Mouse (Mus musculus) MEL (cell line): ENCODE data around the gene Serpina3m. TPM values are rescaled to one million over a fixed set of nuclear protein-coding genes. Genes with fewer than 3 reads are reported as not detected.
A peak's percentile ranks its signal among the peaks of the same experiment; 100 is the strongest.

Source experiments
- DNase-seq: peaks from one replicate; pipeline ENCODE4 v3.0.0; 2011; ENCODE audit warnings: low read depth, low spot score
- H3K27ac ChIP-seq: 2 replicates; pipeline ENCODE4 v1.5.1; 2012; ENCODE audit warnings: low read depth, mild to moderate bottlenecking, control low read depth, low read length, moderate library complexity; ENCODE audit not compliant: control insufficient read depth
- H3K27me3 ChIP-seq, 2 experiments: fragments of 150-350 bp in 1 of 2; sonication (generic) in 1 of 2; 2 replicates each; pipeline ENCODE4 v1.6.1; 2012; ENCODE audit warnings: low read length in 2 of 2, mild to moderate bottlenecking in 2 of 2, improper control_type of control experiment in 1 of 2, moderate library complexity in 1 of 2; ENCODE audit not compliant: insufficient read depth in 2 of 2, control insufficient read depth in 1 of 2
- H3K36me3 ChIP-seq, 2 experiments: 2 replicates each; pipeline ENCODE4 v1.6.1; 2012 to 2014; ENCODE audit warnings: low read length in 2 of 2, improper control_type of control experiment in 1 of 2, inconsistent platforms in 1 of 2, mild to moderate bottlenecking in 1 of 2; ENCODE audit not compliant: insufficient read depth in 2 of 2, control insufficient read depth in 1 of 2
- H3K4me1 ChIP-seq, 2 experiments: fragments of 150-350 bp in 1 of 2; sonication (generic) in 1 of 2; 2 replicates each; pipeline ENCODE4 v1.6.1; 2012; ENCODE audit warnings: low read length in 2 of 2, improper control_type of control experiment in 1 of 2, mild to moderate bottlenecking in 1 of 2; ENCODE audit not compliant: insufficient read depth in 2 of 2, control insufficient read depth in 1 of 2
- H3K4me3 ChIP-seq, 2 experiments: fragments of 150-350 bp in 1 of 2; sonication (generic) in 1 of 2; 2 replicates each; pipeline ENCODE4 v1.5.1; 2012; ENCODE audit warnings: low read depth in 2 of 2, low read length in 2 of 2, mild to moderate bottlenecking in 2 of 2, moderate library complexity in 2 of 2, control low read depth in 1 of 2, improper control_type of control experiment in 1 of 2; ENCODE audit not compliant: control insufficient read depth in 1 of 2, insufficient read depth in 1 of 2
- H3K79me2 ChIP-seq: 2 replicates; pipeline ENCODE4 v1.6.1; 2012; ENCODE audit warnings: mild to moderate bottlenecking, low read length, moderate library complexity; ENCODE audit not compliant: control insufficient read depth, poor library complexity, insufficient read depth
- H3K9ac ChIP-seq: 2 replicates; pipeline ENCODE4 v1.6.1; 2012; ENCODE audit warnings: low read depth, mild to moderate bottlenecking, control low read depth, low read length, moderate library complexity; ENCODE audit not compliant: control insufficient read depth, poor library complexity, severe bottlenecking
- H3K9me3 ChIP-seq: fragments of 150-350 bp; sonication (generic); replicated peaks from 2 replicates; pipeline ENCODE4 v1.6.1; 2012; ENCODE audit warnings: mild to moderate bottlenecking, low read length, improper control_type of control experiment, moderate library complexity; ENCODE audit not compliant: insufficient read depth
- BHLHE40 ChIP-seq: IDR thresholded peaks from 2 replicates; pipeline ENCODE4 v1.6.1; 2012; ENCODE audit warnings: low read depth, mild to moderate bottlenecking, inconsistent platforms, low read length, improper control_type of control experiment, borderline replicate concordance
- CHD2 ChIP-seq: IDR thresholded peaks from 2 replicates; pipeline ENCODE4 v1.6.1; 2011; ENCODE audit warnings: low read length, improper control_type of control experiment
- CTCF ChIP-seq, 3 experiments: IDR thresholded peaks in 2 of 3; conservative IDR thresholded peaks in 1 of 3; 2 replicates each; pipeline ENCODE4 v1.5.1; 2011 to 2012; ENCODE audit warnings: low read length in 3 of 3, low read depth in 2 of 3, mild to moderate bottlenecking in 2 of 3, improper control_type of control experiment in 1 of 3, inconsistent platforms in 1 of 3, mixed read lengths in 1 of 3, moderate library complexity in 1 of 3; ENCODE audit not compliant: control insufficient read depth in 1 of 3, insufficient read depth in 1 of 3, poor library complexity in 1 of 3, severe bottlenecking in 1 of 3
- ELF1 ChIP-seq: IDR thresholded peaks from 2 replicates; pipeline ENCODE4 v1.6.1; 2014; ENCODE audit warnings: low read depth, mild to moderate bottlenecking, inconsistent platforms, low read length, improper control_type of control experiment, moderate library complexity
- EP300 ChIP-seq, 2 experiments: IDR thresholded peaks; 2 replicates each; pipeline ENCODE4 v1.6.1; 2011; ENCODE audit warnings: improper control_type of control experiment in 2 of 2, low read length in 2 of 2, low read depth in 1 of 2, mild to moderate bottlenecking in 1 of 2
- ETS1 ChIP-seq: IDR thresholded peaks from 2 replicates; pipeline ENCODE4 v1.6.1; 2012; ENCODE audit warnings: low read depth, mild to moderate bottlenecking, inconsistent platforms, low read length, improper control_type of control experiment, moderate library complexity
- GABPA ChIP-seq: IDR thresholded peaks from 2 replicates; pipeline ENCODE4 v1.6.1; 2012; ENCODE audit warnings: low read depth, mild to moderate bottlenecking, inconsistent platforms, low read length, improper control_type of control experiment, moderate library complexity
- GATA1 ChIP-seq: IDR thresholded peaks from 2 replicates; pipeline ENCODE4 v1.6.1; 2011; ENCODE audit warnings: low read depth, low read length, improper control_type of control experiment
- HCFC1 ChIP-seq: IDR thresholded peaks from 2 replicates; pipeline ENCODE4 v1.6.1; 2012; ENCODE audit warnings: low read depth, mild to moderate bottlenecking, inconsistent platforms, low read length, improper control_type of control experiment, moderate library complexity
- MAX ChIP-seq: IDR thresholded peaks from 2 replicates; pipeline ENCODE4 v1.6.1; 2011; ENCODE audit warnings: low read length, improper control_type of control experiment
- MYB ChIP-seq: IDR thresholded peaks from 2 replicates; pipeline ENCODE4 v1.6.1; 2011; ENCODE audit warnings: mild to moderate bottlenecking, low read depth, low read length, improper control_type of control experiment
- RAD21 ChIP-seq: IDR thresholded peaks from 2 replicates; pipeline ENCODE4 v1.6.1; 2011; ENCODE audit warnings: mild to moderate bottlenecking, low read depth, low read length, improper control_type of control experiment
- RCOR1 ChIP-seq: IDR thresholded peaks from 2 replicates; pipeline ENCODE4 v1.6.1; 2012; ENCODE audit warnings: low read depth, mild to moderate bottlenecking, inconsistent platforms, low read length, improper control_type of control experiment
- SMC3 ChIP-seq: IDR thresholded peaks from 2 replicates; pipeline ENCODE4 v1.6.1; 2011; ENCODE audit warnings: low read depth, low read length, improper control_type of control experiment
- TCF12 ChIP-seq: IDR thresholded peaks from 2 replicates; pipeline ENCODE4 v1.6.1; 2014; ENCODE audit warnings: low read depth, mild to moderate bottlenecking, inconsistent platforms, low read length, improper control_type of control experiment, moderate library complexity
- polyA plus RNA-seq, 2 experiments: library from polyadenylated mRNA; stranded (reverse) in 1 of 2; unstranded in 1 of 2; fragments of >175 nt in 1 of 2; fragments of >200 nt in 1 of 2; gene quantifications; 2 replicates each; pipeline versions ENCODE4 v1.2.1 to v1.2.4; 2012; ENCODE audit warnings: low replicate concordance in 2 of 2, low read depth in 1 of 2; ENCODE audit not compliant: insufficient read length in 2 of 2, insufficient read depth in 1 of 2, missing spikeins in 1 of 2
- total RNA-seq: library from RNA; depleted of rRNA; stranded (reverse); fragments of 300-350 nt; gene quantifications from 2 replicates; pipeline ENCODE4 v1.2.3, GENCODE M21; 2012

The Serpina3m gene
- total and polyA plus RNA-seq, 3 experiments = not detected

- Histone ChIP-seq H3K27ac (no peak overlapping the region), H3K79me2 (no peaks in the 10 kb centered on the region), H3K36me3 (no peaks in the 10 kb centered on the region), H3K9ac (no peak overlapping the region), H3K4me1 (no peaks in the 10 kb centered on the region), H3K9me3 (no peaks in the 10 kb centered on the region), H3K4me3 (no peak overlapping the region), H3K27me3 (no peaks in the 10 kb centered on the region)
- TF ChIP-seq MYB = no peak
- TF ChIP-seq CTCF (IDR thresholded peaks at IDR 0.05 in 2 of 3, conservative IDR thresholded peaks at IDR 0.05 in 1 of 3; ENCODE audit: control insufficient read depth in 1 of 3, insufficient read depth in 1 of 3, low read depth in 2 of 3, low read length in 3 of 3, poor library complexity in 1 of 3, severe bottlenecking in 1 of 3) = peak; percentile 30 to 67 (median 36); a peak in 5 of 6 replicates
- peak; percentile 11 for TF ChIP-seq RAD21
- no peak for TF ChIP-seq CHD2
- TF ChIP-seq GABPA = no peak
- TF ChIP-seq ETS1 = no peak
- no peak for TF ChIP-seq HCFC1
- TF ChIP-seq SMC3 = peak; percentile 40
- TF ChIP-seq TCF12 = no peak
- no peak for TF ChIP-seq EP300 (IDR thresholded peaks at IDR 0.05; ENCODE audit: low read depth in 1 of 2, low read length in 2 of 2)
- DNase-seq = peak; percentile 26
These were observed 88.6 kb downstream of the Serpina3m start for GRCm38 (mm10) chr12:104426915-104427314.

- Histone ChIP-seq H3K9me3 (no peaks in the 10 kb centered on the region), H3K4me1 (no peaks in the 10 kb centered on the region), H3K27ac (no peak overlapping the region), H3K4me3 (no peak overlapping the region), H3K9ac (no peak overlapping the region), H3K27me3 (no peaks in the 10 kb centered on the region), H3K79me2 (no peaks in the 10 kb centered on the region), H3K36me3 (no peaks in the 10 kb centered on the region)
- DNase-seq = no peak
- TF ChIP-seq RAD21 = no peak
- no peak for TF ChIP-seq EP300 (IDR thresholded peaks at IDR 0.05; ENCODE audit: low read depth in 1 of 2, low read length in 2 of 2)
- no peak for TF ChIP-seq RCOR1
- TF ChIP-seq MAX = no peak
These were observed 93.1 kb downstream of the Serpina3m start for GRCm38 (mm10) chr12:104431359-104431758.

- Histone ChIP-seq H3K27ac (no peak overlapping the region), H3K4me3 (no peak overlapping the region), H3K9me3 (no peaks in the 10 kb centered on the region), H3K4me1 (no peaks in the 10 kb centered on the region), H3K79me2 (no peaks in the 10 kb centered on the region), H3K36me3 (no peaks in the 10 kb centered on the region), H3K9ac (no peak overlapping the region), H3K27me3 (no peaks in the 10 kb centered on the region)
- DNase-seq = no peak
- TF ChIP-seq BHLHE40 (no peak), ETS1 (no peak), TCF12 (no peak), RCOR1 (no peak), GATA1 (no peak), CHD2 (no peak), ELF1 (no peak), CTCF (IDR thresholded peaks at IDR 0.05 in 2 of 3, conservative IDR thresholded peaks at IDR 0.05 in 1 of 3; ENCODE audit: control insufficient read depth in 1 of 3, insufficient read depth in 1 of 3, low read depth in 2 of 3, low read length in 3 of 3, poor library complexity in 1 of 3, severe bottlenecking in 1 of 3) (no peak)
These were observed 94.9 kb downstream of the Serpina3m start for GRCm38 (mm10) chr12:104433214-104433613.
